Mouse (Mus musculus) thymus, adult 2 months (tissue): ENCODE results near the gene C1qtnf6.

Experiments used
- CTCF ChIP-seq: fragments of 200-500 bp; IDR thresholded peaks from 2 replicates; pipeline ENCODE4 v1.5.1; 2012; ENCODE audit warnings: mild to moderate bottlenecking, control low read depth, low read length, moderate library complexity, borderline replicate concordance; ENCODE audit not compliant: control insufficient read depth, poor library complexity, insufficient read depth; ENCODE audit errors: extremely low read depth
- POLR2A ChIP-seq: fragments of 200-500 bp; IDR thresholded peaks from 2 replicates; pipeline ENCODE4 v1.6.1; 2012; ENCODE audit warnings: mild to moderate bottlenecking, low read length, control low read depth, moderate library complexity; ENCODE audit not compliant: control insufficient read depth, poor library complexity, insufficient read depth; ENCODE audit errors: extremely low read depth

GRCm38 (mm10) chr15:78520112-78520715 lies 11.0 kb downstream of the C1qtnf6 start:
- TF ChIP-seq POLR2A (no peak), CTCF (no peak)
